Mouse (Mus musculus): ENCODE measurements around the gene Thap12. TPM values are rescaled to one million over a fixed set of nuclear protein-coding genes. Genes with fewer than 3 reads are reported as not detected.

Thap12 gene
- polyA plus RNA-seq, 1 experiment from 2014 or later = 35.6 TPM

DNA sequence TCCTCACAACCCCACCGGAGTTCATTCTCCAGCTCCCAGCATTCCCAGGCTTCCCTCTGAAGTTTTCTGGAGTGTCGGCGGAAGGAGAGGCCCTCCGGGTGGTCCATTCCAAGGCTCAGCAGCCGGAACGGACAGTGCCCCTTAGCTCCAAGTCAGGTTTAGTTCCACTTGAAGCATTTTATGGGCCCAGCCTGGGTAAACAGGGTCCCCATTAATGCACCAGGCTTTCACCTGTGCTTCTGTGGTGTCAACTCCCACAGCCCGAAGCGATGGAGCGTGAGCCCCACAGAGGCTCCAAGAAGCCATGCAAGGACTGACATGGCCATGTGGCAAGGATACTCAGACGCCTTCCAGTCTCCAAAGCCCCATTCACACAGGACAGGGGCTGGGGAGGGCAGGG, 61.0 kb downstream of the Thap12 start:
- Histone ChIP-seq H3K9me3 (replicated peaks) (no peaks in the 10 kb centered on the region), H3K27me3 (no peaks in the 10 kb centered on the region), H3K4me1 (replicated peaks) (peaks cover 6% of the 10 kb centered on the region), H3K9ac (no peak overlapping the region), H3K27ac (no peak overlapping the region), H3K4me3 (no peak overlapping the region), H3K36me3 (no peaks in the 10 kb centered on the region), H3K4me2 (no peak overlapping the region)
- WGBS = 85% methylated on average over 10 of the region's 10 CpGs
- ATAC-seq (replicated peaks; ENCODE audit: insufficient number of reproducible peaks, insufficient read depth, low FRiP score, low read depth) = no peak

DNA sequence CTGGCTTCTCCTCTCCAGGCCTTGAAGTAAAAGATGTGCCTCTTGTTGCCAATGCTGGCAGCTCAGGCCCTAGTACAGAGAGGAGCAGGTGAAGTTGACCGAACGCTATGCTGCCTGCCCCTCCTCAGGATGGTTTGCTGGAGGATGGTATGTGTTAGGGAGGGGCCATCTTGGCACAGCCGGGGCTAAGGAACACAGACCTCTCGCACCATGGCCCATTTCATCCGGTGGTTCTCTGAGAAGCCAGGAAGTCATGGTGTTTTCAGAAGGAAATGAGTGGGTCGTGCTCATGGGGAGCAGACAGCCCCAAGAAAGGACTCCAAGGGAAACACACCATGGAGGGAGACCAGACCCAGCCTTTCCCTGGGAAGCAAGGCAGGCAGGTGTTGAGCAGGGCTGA, 64.4 kb downstream of the Thap12 start:
- no peaks in the 10 kb centered on the region for H3K36me3 ChIP-seq
- H3K9me3 ChIP-seq (replicated peaks) = no peaks in the 10 kb centered on the region
- 63% methylated on average over 6 of the region's 6 CpGs for WGBS
- H3K9ac ChIP-seq = no peak overlapping the region
- H3K4me3 ChIP-seq = no peak overlapping the region
- H3K27ac ChIP-seq = no peak overlapping the region
- no peak for ATAC-seq (replicated peaks; ENCODE audit: insufficient number of reproducible peaks, insufficient read depth, low FRiP score, low read depth)
- H3K4me1 ChIP-seq (replicated peaks) = peaks cover 29% of the 10 kb centered on the region
- H3K27me3 ChIP-seq = no peaks in the 10 kb centered on the region
- H3K4me2 ChIP-seq = no peak overlapping the region

Other genes starting within 250 kb of the Thap12 start
- 7.3 and 9.1 TPM in 2 replicates for gene Lrrc32, start 213.8 kb upstream of the Thap12 start, polyA plus RNA-seq (2015; fragmentation: Nextera tagmentation; extraction: Ambion mirVana)
- 20.2 and 23.1 TPM in 2 replicates for gene Emsy, start 46.3 kb upstream of the Thap12 start, polyA plus RNA-seq (2015; fragmentation: Nextera tagmentation; extraction: Ambion mirVana)
- 7.0 and 12.5 TPM in 2 replicates for gene Wnt11, start 132.0 kb downstream of the Thap12 start, polyA plus RNA-seq (2015; fragmentation: Nextera tagmentation; extraction: Ambion mirVana)